ENCODE assay signal across 12 mouse cellular contexts in genomic region chr15:78960088-78960487, GRCm38 (mm10). TPM values are rescaled to one million over a fixed set of nuclear protein-coding genes. Genes with fewer than 3 reads are reported as not detected.
DNase-seq lines count a peak whose midpoint lies in the region; ATAC-seq and TF ChIP-seq lines count a peak whose summit lies in the region.
"Had no signal": no experiment of that assay in that cellular context is flagged by ENCODE, and none has a peak within 500 bp of the region (broad histone marks: within the 10 kb centered on the region; RNA-seq: fewer than 3 reads in every experiment).

No protein-coding gene starts in this region.

- no peaks in the 10 kb centered on the region for H3K9me3 ChIP-seq in intestine, postnatal 0 days (ENCODE audit: control insufficient read depth)
- no peaks in the 10 kb centered on the region for H3K9me3 ChIP-seq in forebrain, embryonic 13.5 days (replicated peaks)
- H3K9me3 ChIP-seq: embryonic facial prominence, embryonic 12.5 days; hindbrain, embryonic 12.5 days; lung, embryonic 15.5 days had no signal

- peak overlapping the region; percentile 8 for H3ac ChIP-seq in C2C12 (ENCODE audit: control insufficient read depth, insufficient read length, low read depth)

- peak; percentile 60 for ATAC-seq in intestine, postnatal 0 days
- ATAC-seq in forebrain, embryonic 13.5 days = no peak

- H3K4me3 ChIP-seq in C2C12 (ENCODE audit: insufficient read depth, poor library complexity, severe bottlenecking) = no peak overlapping the region
- peak overlapping the region; percentile 15 for H3K4me3 ChIP-seq in gastrocnemius, adult 2 months
- no peak overlapping the region for H3K4me3 ChIP-seq in intestine, postnatal 0 days (ENCODE audit: low read depth, low read length)
- H3K4me3 ChIP-seq in forebrain, embryonic 13.5 days = no peak overlapping the region
- H3K4me3 ChIP-seq: embryonic facial prominence, embryonic 12.5 days; hindbrain, embryonic 12.5 days; lung, embryonic 15.5 days had no signal

- 53% methylated on average over 4 of the region's 4 CpGs for WGBS in intestine, postnatal 0 days
- WGBS in forebrain, embryonic 13.5 days = 90% methylated on average over 4 of the region's 4 CpGs

- H3K27me3 ChIP-seq in C2C12 (ENCODE audit: control insufficient read depth, insufficient read depth, insufficient read length) = peaks cover 7% of the 10 kb centered on the region
- no peaks in the 10 kb centered on the region for H3K27me3 ChIP-seq in intestine, postnatal 0 days (replicated peaks; ENCODE audit: control insufficient read depth, insufficient read depth, low read length)
- H3K27me3 ChIP-seq in forebrain, embryonic 13.5 days = no peaks in the 10 kb centered on the region
- H3K27me3 ChIP-seq: embryonic facial prominence, embryonic 12.5 days; hindbrain, embryonic 12.5 days; lung, embryonic 15.5 days had no signal

- DNase-seq in 3T3-L1 (ENCODE audit: low read depth, low spot score) = peak; percentile 94
- DNase-seq in gastrocnemius, adult 2 months = peak; percentile 88
- no peak for DNase-seq in testis, postnatal 10 days (ENCODE audit: low spot score)
- DNase-seq in ovary, adult 18-20 months (ENCODE audit: low spot score) = no peak
- DNase-seq: kidney, postnatal 36 days; right cerebral cortex, adult 18-20 months had no signal

- H3K27ac ChIP-seq in gastrocnemius, adult 2 months = peak overlapping the region; percentile 68
- H3K27ac ChIP-seq in intestine, postnatal 0 days (ENCODE audit: low read depth, low read length) = no peak overlapping the region
- no peak overlapping the region for H3K27ac ChIP-seq in forebrain, embryonic 13.5 days
- H3K27ac ChIP-seq: embryonic facial prominence, embryonic 12.5 days; hindbrain, embryonic 12.5 days; lung, embryonic 15.5 days had no signal

- H3K36me3 ChIP-seq in C2C12 (ENCODE audit: control insufficient read depth, insufficient read depth) = no peaks in the 10 kb centered on the region
- H3K36me3 ChIP-seq in intestine, postnatal 0 days (ENCODE audit: control insufficient read depth, insufficient read depth) = no peaks in the 10 kb centered on the region
- peaks cover 84% of the 10 kb centered on the region for H3K36me3 ChIP-seq in forebrain, embryonic 13.5 days (ENCODE audit: poor library complexity, severe bottlenecking)
- H3K36me3 ChIP-seq: lung, embryonic 15.5 days had no signal

- H3K4me1 ChIP-seq in intestine, postnatal 0 days (replicated peaks; ENCODE audit: control insufficient read depth, insufficient read depth, low read length) = no peaks in the 10 kb centered on the region
- H3K4me1 ChIP-seq in forebrain, embryonic 13.5 days = peaks cover 7% of the 10 kb centered on the region
- H3K4me1 ChIP-seq: lung, embryonic 15.5 days had no signal

- H3K9ac ChIP-seq in intestine, postnatal 0 days (ENCODE audit: low read depth, low read length) = no peak overlapping the region
- H3K9ac ChIP-seq in forebrain, embryonic 13.5 days = no peak overlapping the region
- H3K9ac ChIP-seq: embryonic facial prominence, embryonic 12.5 days; hindbrain, embryonic 12.5 days; lung, embryonic 15.5 days had no signal

- TF ChIP-seq CTCF in C2C12 (IDR thresholded peaks at IDR 0.05; ENCODE audit: control insufficient read depth, insufficient read depth, insufficient read length) = no peak
- no peak for TF ChIP-seq CTCF in gastrocnemius, adult 2 months (IDR thresholded peaks at IDR 0.05)
- TF ChIP-seq CTCF in intestine, postnatal 0 days (IDR thresholded peaks at IDR 0.05; ENCODE audit: low read depth) = no peak

- H3K79me2 ChIP-seq in C2C12 (ENCODE audit: control insufficient read depth, insufficient read depth) = no peaks in the 10 kb centered on the region

- intact Hi-C loops in gastrocnemius, adult 2 months (cut with DNase I) = no loop called here

- no peaks in the 10 kb centered on the region for H3K79me3 ChIP-seq in C2C12 (ENCODE audit: low read depth)

- H3K4me2 ChIP-seq in intestine, postnatal 0 days (replicated peaks; ENCODE audit: low read depth) = no peak overlapping the region
- H3K4me2 ChIP-seq in forebrain, embryonic 13.5 days = no peak overlapping the region
- H3K4me2 ChIP-seq: embryonic facial prominence, embryonic 12.5 days; hindbrain, embryonic 12.5 days; lung, embryonic 15.5 days had no signal

TF ChIP-seq in C2C12, 6 proteins besides CTCF, POLR2A, EP300 and RAD21:
- no peak for TF ChIP-seq MYOD1 (IDR thresholded peaks at IDR 0.05; ENCODE audit: control insufficient read depth, insufficient read length, low read depth)
- TF ChIP-seq MAX (IDR thresholded peaks at IDR 0.05) = peak; percentile 86

RNA-seq across cellular contexts. Expression of gene Triobp, which starts 12.6 kb away (rescaled TPM):
- 35.7 TPM for polyA plus RNA-seq in C2C12 (2012; fragmentation: generic; extraction: Trizol)
- 10 to 100 TPM; 33.2 to 36.6 TPM for total RNA-seq in gastrocnemius, adult 2 months (2021)
- 35.2 and 39.4 TPM in 2 replicates for polyA plus RNA-seq in intestine, postnatal 0 days (2015; fragmentation: Nextera tagmentation; extraction: Ambion mirVana)
- polyA plus RNA-seq in forebrain, embryonic 13.5 days (2015; fragmentation: Nextera tagmentation; extraction: Ambion mirVana) = 35.6 and 39.2 TPM in 2 replicates

RNA-seq across cellular contexts. Expression of gene Nol12, which starts 25.4 kb away (rescaled TPM):
- 108 TPM for polyA plus RNA-seq in C2C12 (2012; fragmentation: generic; extraction: Trizol)
- total RNA-seq in gastrocnemius, adult 2 months (2021) = 10 to 100 TPM; 20.6 to 22.3 TPM
- polyA plus RNA-seq in intestine, postnatal 0 days (2015; fragmentation: Nextera tagmentation; extraction: Ambion mirVana) = 24.8 and 26.0 TPM in 2 replicates
- 50.3 and 59.3 TPM in 2 replicates for polyA plus RNA-seq in forebrain, embryonic 13.5 days (2015; fragmentation: Nextera tagmentation; extraction: Ambion mirVana)

RNA-seq across cellular contexts. Expression of gene Lgals1, which starts 33.6 kb away (rescaled TPM):
- 18,755 TPM for polyA plus RNA-seq in C2C12 (2012; fragmentation: generic; extraction: Trizol)
- 100 to 1,000 TPM; 197 to 272 TPM for total RNA-seq in gastrocnemius, adult 2 months (2021)
- polyA plus RNA-seq in intestine, postnatal 0 days (2015; fragmentation: Nextera tagmentation; extraction: Ambion mirVana) = 725 and 759 TPM in 2 replicates
- 91.7 and 110 TPM in 2 replicates for polyA plus RNA-seq in forebrain, embryonic 13.5 days (2015; fragmentation: Nextera tagmentation; extraction: Ambion mirVana)

RNA-seq across cellular contexts. Expression of gene Pdxp, which starts 46.4 kb away (rescaled TPM):
- polyA plus RNA-seq in C2C12 (2012; fragmentation: generic; extraction: Trizol) = 25.1 TPM
- total RNA-seq in gastrocnemius, adult 2 months (2021) = 1 to 10 TPM; 1.1 to 1.4 TPM
- polyA plus RNA-seq in intestine, postnatal 0 days (2015; fragmentation: Nextera tagmentation; extraction: Ambion mirVana) = 3.3 and 4.2 TPM in 2 replicates
- 54.4 and 55.5 TPM in 2 replicates for polyA plus RNA-seq in forebrain, embryonic 13.5 days (2015; fragmentation: Nextera tagmentation; extraction: Ambion mirVana)

Comparison
In these comparisons a context has a peak if more than half of its experiments do, and no peak if none do; other contexts are left out.
1. DNase-seq: peak in 3T3-L1 (single experiment) and gastrocnemius, adult 2 months (single experiment); none in testis, postnatal 10 days (single experiment) and ovary, adult 18-20 months (single experiment).
2. RNA of gene Lgals1, which starts 33.6 kb away (polyA plus RNA-seq): 18,755 TPM in C2C12 (single experiment); 725 to 759 TPM in intestine, postnatal 0 days and 91.7 to 110 TPM in forebrain, embryonic 13.5 days; every median in the first group is over 10 times any median in the second.